Mouse (Mus musculus) ZHBTc4 (cell line): ENCODE data around the gene Bsg.

Experiments
- DNase-seq: peaks from one replicate; pipeline ENCODE4 v3.0.0-alpha.2; 2011; ENCODE audit warnings: low read depth, low spot score

Gene Bsg

GRCm38 (mm10) chr10:79703541-79703940, 750 bp upstream of the Bsg start:
- no peak for DNase-seq

GRCm38 (mm10) chr10:79704970-79705360, 674 bp downstream of the Bsg start:
- DNase-seq: no peak

GRCm38 (mm10) chr10:79705951-79706350, 1.7 kb downstream of the Bsg start:
- DNase-seq: no peak

GRCm38 (mm10) chr10:79706406-79707094, 2.3 kb downstream of the Bsg start:
- DNase-seq: no peak

DNA sequence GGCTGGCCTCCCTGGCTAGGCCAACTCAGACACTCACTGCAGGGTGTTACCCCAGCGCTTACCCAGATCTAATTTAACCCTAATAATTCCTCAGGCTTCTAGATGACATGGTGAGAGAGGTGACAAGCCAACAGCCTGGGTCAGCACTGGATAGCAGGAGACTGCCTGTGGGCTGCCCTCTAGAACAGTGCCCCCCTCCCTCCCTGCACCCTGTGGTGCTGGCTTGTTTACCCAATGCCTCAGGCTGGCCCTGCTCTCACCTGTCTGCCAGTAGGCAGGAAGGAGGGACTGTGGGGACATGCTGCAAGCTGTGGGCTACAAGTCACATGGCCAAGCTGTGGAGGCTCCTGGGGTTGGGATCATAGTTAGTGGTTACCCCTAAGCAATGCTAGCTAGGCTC, 2.9 kb downstream of the Bsg start:
- DNase-seq: no peak

- DNase-seq: peak; percentile 84
Observed at GRCm38 (mm10) chr10:79707759-79708158, 3.5 kb downstream of the Bsg start.

DNA sequence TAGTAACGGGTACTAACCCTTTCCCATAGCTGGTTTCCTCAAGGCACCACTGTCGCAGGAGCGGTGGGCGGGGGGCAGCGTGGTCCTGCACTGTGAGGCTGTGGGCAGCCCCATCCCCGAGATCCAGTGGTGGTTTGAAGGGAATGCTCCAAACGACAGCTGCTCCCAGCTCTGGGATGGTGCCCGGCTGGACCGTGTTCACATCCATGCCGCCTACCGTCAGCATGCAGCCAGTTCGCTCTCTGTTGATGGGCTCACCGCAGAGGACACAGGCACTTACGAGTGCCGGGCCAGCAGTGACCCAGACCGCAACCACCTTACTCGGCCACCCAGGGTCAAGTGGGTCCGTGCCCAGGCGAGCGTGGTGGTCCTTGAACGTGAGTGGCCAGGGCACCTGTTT, 4.4 kb downstream of the Bsg start:
- DNase-seq: no peak

- no peak for DNase-seq
Observed at GRCm38 (mm10) chr10:79709307-79709706, 5.0 kb downstream of the Bsg start.

DNA sequence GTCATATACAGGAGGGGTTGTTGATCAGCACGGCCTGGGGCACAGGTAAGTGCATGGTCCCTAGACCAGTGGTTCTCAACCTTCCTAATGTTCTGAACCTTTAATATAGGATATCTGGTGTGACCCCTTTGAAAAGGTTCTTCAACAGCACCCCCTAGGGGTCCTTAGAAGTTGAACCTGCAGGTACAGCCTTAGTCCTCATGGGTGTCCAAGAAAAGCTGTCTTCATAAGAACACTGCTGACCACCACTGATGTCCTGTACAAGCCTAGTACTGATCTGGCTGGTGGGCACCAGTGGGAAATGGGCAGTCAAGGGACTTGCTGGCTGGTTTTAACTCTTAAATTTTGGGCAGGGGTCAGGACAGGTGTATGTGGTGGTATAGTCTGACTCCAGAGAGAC, 7.7 kb downstream of the Bsg start:
- peak; percentile 70 for DNase-seq

DNA sequence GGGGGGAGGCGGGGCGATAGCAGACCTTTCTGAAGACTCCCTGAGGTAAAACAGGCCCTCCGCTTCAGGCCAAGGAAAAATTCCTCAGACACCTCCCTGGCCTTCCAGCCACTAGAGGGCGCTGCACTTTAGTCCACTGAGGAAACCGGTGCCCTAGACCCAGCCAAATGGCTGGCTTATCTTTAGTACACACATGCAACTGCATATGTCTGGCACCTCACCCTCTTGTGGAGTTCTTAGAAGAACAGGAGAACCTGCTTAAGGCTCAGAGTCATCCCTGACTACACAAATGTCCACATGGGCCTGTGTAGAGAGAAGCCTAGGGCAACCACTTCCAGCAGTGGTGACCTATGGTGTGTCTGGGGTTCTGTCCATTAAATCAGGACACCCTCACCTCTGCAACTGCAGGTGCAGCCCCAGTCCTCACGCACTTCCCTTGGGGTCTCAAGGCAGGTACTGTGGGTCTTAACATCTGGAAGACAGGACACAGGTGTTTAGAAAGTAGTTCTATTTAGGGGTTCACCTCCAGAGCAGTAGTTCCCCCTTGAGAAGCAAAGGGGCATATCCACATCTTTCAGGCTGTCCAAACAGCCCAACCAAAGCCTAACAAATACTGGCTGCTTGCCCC, 8.3 kb downstream of the Bsg start:
- peak; percentile 92 for DNase-seq

DNA sequence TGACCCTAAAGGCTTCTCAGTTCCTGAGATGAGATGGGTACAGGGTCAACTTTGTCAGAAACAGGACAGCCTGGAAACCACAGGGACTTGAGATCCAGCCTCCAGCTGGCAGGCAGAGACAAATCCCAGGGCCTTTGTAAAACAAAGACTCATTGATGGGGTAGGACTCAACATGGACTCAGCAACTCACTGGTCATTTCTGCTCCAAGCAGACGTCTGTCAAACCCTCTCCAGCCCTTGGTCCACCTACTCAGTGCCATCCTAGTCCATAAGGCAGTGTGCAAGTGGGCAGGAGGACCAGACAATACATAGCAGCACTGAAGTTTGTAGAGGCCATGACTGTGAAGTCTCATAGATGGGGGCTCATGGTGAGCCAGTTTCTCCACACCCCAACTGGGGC, 8.9 kb downstream of the Bsg start:
- DNase-seq: no peak

DNA sequence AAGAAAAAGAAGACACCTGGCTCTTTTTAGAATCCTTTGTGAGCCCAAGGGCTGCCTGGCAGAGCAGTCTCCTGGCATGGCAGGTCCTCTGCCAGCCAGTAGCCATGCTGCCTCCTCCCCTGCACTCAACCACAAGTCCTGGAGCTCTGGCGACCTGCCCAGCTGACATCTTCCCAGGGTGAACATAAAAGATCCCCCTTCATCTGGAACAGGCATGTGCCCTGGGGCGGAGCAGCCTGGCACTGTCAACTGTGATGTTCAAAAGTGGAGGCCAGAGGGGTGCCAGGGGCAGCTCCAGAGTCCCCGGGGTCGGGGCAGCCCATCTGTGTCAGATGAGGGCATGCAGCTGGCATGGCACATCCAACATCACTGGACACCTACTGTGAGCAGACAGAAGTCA, 10.7 kb downstream of the Bsg start:
- DNase-seq: no peak

- DNase-seq: no peak
Observed at GRCm38 (mm10) chr10:79716254-79716987, 12.1 kb downstream of the Bsg start, which contains the start of gene Hcn2. TSS of gene Hcn2 (plus strand) at chr10:79716634.

DNA sequence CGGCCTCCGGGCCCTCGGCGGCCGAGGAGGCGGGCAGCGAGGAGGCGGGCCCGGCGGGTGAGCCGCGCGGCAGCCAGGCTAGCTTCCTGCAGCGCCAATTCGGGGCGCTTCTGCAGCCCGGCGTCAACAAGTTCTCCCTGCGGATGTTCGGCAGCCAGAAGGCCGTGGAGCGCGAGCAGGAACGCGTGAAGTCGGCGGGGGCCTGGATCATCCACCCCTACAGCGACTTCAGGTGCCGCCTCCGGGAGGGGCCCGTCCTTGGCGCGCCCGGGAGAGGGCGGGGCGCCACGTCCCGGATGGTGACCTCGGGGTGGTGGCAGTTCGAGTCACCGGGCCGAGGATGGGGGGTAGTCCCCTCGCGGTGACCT, 12.7 kb downstream of the Bsg start:
- DNase-seq: peak; percentile 50

DNA sequence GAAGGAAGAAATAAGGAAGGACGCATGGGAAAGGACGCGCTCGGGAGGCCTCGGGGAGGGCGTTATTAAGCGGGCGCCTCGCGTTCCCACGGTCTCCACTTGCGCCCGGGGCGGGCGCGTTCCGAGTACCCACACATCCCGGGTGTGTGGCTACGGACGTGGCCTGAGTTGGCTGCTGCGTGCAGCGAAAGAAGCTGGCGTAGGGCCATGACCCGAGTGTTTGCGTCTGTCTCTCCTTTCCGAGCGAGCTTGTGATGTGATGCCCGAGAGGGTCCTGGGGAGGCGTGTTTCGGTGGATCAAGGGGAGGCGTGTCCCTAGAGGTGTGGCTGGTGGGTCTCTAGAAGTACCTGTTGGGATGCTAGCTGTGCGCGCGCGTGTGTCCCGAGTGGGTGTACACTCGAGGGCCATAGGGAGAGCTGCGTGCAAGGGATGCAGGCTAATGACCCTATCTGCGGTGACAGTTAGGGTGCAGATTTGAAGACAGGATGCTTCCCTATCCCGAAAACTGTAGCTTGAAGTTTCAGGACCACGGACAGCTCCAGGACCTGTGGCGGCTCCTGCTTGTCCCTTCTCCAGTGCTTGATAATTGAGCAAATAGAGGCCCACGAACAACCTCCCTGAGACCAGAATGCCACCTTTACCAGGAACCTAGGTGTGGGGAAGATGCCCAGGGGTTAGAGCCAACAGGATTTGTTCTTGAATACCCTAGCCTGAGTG, 13.5 kb downstream of the Bsg start:
- peak; percentile 86 for DNase-seq

DNA sequence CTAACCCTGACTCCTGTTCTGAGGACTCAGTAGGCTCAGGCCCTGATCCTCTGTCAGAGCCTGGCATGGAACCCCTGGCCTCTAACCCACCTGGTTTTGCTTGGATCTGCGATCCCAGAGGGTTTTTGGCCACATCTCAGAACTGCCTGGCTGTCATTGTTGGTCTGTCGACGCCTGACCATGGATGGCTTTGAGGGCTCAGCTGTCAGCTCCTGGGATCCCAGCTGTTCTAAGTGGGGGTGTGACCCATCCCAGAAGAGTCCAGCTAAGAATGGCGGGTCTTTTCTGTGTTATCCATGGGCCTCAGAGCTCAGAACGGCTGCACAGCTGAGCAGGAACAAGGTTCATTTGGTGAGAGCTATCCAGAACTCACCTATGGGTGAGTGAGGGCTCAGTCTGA, 16.8 kb downstream of the Bsg start:
- DNase-seq: no peak

DNA sequence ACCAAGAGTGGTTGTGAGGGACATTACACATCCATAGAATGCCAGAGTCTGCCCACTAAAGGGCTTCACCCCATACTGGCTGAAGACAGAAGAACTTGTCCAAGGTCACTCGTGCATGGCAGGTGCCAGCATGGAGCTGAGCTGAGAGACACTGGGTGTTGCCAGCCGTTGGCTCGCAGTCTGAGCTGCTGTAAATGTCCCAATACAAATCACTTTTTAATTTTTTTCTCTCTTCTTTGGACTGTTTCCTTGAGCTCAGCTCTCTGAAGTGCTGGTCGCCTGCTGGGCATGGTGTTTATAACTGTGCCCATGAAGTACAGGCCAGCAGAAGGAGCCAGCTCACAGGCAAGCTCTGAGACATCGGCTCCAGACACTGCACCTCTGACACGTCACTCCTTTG, 18.8 kb downstream of the Bsg start:
- no peak for DNase-seq

DNA sequence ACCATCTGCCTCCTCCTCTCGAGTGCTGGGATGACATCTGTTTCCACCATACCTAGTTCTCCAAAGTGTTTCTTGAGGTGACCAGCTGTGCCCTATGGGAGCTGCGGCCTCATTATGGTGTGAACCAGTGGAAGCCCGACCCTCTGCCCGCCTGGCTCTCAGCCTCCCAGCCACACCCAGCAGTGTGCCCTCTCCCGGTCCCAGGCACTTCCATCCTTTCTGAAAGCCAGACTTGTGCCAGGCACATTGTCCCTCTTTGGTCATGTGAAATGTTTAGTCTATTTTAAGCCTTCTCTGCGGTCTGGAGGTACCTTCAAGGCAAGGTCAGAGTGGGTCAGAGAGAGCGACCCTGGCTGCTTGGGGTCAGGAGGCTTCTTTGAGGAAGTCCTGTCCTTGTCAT, 19.4 kb downstream of the Bsg start:
- no peak for DNase-seq

DNA sequence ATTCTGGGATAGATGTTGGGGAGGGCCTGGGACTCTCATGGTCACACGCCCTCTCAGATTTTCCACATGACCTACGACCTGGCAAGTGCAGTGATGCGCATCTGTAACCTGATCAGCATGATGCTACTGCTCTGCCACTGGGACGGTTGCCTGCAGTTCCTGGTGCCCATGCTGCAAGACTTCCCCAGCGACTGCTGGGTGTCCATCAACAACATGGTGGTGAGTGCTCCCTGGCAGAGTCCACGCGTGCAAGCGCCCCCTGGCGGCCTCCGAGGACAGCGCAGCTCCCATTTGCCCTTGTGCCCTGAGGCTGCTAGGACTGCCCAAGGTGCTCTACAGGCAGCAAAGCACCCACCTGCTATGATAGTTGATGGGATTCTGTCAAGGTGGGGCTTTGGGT, 21.8 kb downstream of the Bsg start:
- DNase-seq: peak; percentile 84

- DNase-seq: no peak
Observed at GRCm38 (mm10) chr10:79728323-79729249, 24.3 kb downstream of the Bsg start.

DNA sequence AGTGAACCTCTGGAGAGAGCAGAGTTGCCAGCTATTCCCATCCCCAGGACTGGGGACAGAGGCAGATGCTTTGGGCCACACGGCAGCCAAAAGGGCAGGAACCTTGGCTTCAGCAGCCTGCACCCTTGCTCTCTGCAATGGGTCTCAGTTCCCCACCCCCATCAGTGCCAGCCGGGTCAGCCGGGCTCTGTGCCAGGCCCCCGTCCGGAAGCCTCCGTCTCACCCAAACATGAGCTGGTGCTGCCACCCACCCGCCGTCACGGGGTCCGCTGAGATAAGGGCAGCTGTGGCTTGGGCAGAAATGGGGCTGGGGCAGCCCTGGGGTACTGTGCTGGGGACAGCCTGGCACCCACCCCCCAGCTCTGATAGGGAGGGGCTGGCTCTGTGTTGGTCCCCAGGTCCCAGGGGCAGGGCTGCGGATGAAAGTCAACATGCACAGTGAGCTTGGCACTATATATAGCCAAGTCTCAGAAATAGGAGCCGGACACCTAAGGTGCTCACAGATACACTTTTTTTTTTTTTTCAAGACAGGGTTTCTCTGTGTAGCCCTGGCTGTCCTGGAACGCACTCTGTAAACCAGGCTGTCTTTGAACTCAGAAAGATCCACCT, 25.2 kb downstream of the Bsg start:
- DNase-seq: no peak
